Mouse (Mus musculus) R1 (cell line): ENCODE data around the gene Atp8a2.
A peak's percentile ranks its signal among the peaks of the same experiment; 100 is the strongest.
"Not testable (repeated sequence)": the region's sequence is repeated elsewhere in the genome, so short reads cannot be mapped to it uniquely, and the experiment has no call there.

Source experiments
- DNase-seq: peaks from one replicate; pipeline ENCODE4 v3.0.0-alpha.2; 2018; ENCODE audit warnings: low read depth, low spot score

Atp8a2 gene

GRCm38 (mm10) chr14:59646826-59647697 lies 549.9 kb downstream of the Atp8a2 start:
- DNase-seq, result peak; percentile 27

- no peak for DNase-seq
These were observed 552.1 kb downstream of the Atp8a2 start for GRCm38 (mm10) chr14:59644896-59645295.

- DNase-seq, result no peak
These were observed 552.8 kb downstream of the Atp8a2 start for GRCm38 (mm10) chr14:59644166-59644565.

GRCm38 (mm10) chr14:59643582-59643981 lies 553.4 kb downstream of the Atp8a2 start:
- no peak for DNase-seq

GRCm38 (mm10) chr14:59641856-59642255 lies 555.1 kb downstream of the Atp8a2 start:
- DNase-seq, result no peak

- no peak for DNase-seq
These were observed 557.9 kb downstream of the Atp8a2 start for GRCm38 (mm10) chr14:59638906-59639703.

- no peak for DNase-seq
These were observed 563.0 kb downstream of the Atp8a2 start for GRCm38 (mm10) chr14:59633988-59634387.

- no peak for DNase-seq
These were observed 563.6 kb downstream of the Atp8a2 start for GRCm38 (mm10) chr14:59633295-59633898.

- DNase-seq, result no peak
These were observed 564.9 kb downstream of the Atp8a2 start for GRCm38 (mm10) chr14:59632067-59632466.

- peak; percentile 69 for DNase-seq
These were observed 566.9 kb downstream of the Atp8a2 start for GRCm38 (mm10) chr14:59630096-59630495.

- DNase-seq, result no peak
These were observed 567.7 kb downstream of the Atp8a2 start for GRCm38 (mm10) chr14:59629308-59629707.

GRCm38 (mm10) chr14:59627823-59628222 lies 569.2 kb downstream of the Atp8a2 start:
- DNase-seq, result no peak

- no peak for DNase-seq
These were observed 569.8 kb downstream of the Atp8a2 start for GRCm38 (mm10) chr14:59627142-59627680.

GRCm38 (mm10) chr14:59626711-59627110 lies 570.3 kb downstream of the Atp8a2 start:
- no peak for DNase-seq

GRCm38 (mm10) chr14:59625806-59626364 lies 571.1 kb downstream of the Atp8a2 start:
- peak; percentile 36 for DNase-seq

- peak; percentile 90 for DNase-seq
These were observed 571.7 kb downstream of the Atp8a2 start, which contains the start of gene Shisa2 for GRCm38 (mm10) chr14:59625158-59625805. Gene Shisa2 (plus strand): TSS chr14:59625308.

- peak; percentile 88 for DNase-seq
These were observed 572.6 kb downstream of the Atp8a2 start for GRCm38 (mm10) chr14:59624326-59624885.

GRCm38 (mm10) chr14:59616802-59617201 lies 580.2 kb downstream of the Atp8a2 start:
- DNase-seq, result no peak

- not testable (repeated sequence) for DNase-seq
These were observed 582.8 kb downstream of the Atp8a2 start for GRCm38 (mm10) chr14:59614149-59614548.

GRCm38 (mm10) chr14:59612920-59613625 lies 583.9 kb downstream of the Atp8a2 start:
- peak; percentile 75 for DNase-seq
